Mouse (Mus musculus): Measurements from ENCODE around the gene Fam53b. TPM values are rescaled to one million over a fixed set of nuclear protein-coding genes. Genes with fewer than 3 reads are reported as not detected.

Fam53b gene
- polyA plus RNA-seq, 1 experiment from 2014 or later, result 17.2 TPM

DNA sequence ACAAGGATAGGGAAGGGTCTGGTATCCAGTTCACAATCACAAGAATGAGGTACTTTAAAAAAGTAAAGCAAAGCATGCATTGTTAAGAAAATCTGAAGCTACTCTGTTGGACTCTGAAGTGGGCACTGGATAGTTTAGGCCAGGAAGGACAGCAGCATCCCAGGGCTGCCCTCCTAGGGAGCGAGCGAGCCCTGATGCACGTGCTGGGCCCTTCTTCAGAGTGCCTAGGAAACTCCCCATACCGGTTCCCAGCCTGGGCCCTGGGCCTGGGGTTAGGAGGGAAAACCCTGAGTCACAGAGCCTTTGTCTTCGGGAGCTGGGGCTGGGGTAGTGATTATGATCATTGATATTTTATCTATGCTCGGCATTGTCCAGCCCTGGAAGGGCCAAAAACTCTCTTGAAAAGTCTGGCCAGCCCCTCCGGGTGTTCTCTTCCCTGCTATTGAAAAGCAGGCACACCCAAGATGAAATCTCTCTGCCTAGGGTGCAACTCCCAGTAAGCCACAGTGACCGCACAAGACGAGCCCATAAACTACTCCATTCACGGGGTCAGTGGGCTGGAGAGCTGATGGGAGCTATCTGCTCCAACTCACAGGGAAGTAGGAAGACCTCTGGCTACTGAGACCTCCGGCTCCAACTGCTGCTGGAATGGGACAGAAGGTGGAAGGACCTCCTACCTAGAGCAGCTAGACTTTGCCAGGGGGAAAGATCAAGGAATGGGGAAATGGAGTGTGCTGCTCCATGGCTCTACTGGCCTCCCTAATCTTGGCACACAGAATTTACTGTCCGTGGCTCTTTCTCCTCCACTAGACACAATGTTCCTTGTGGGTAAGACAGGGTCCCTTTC, 45.0 kb downstream of the Fam53b start:
- H3K4me1 ChIP-seq (ENCODE audit: insufficient read depth), result peaks cover 59% of the 10 kb centered on the region

DNA sequence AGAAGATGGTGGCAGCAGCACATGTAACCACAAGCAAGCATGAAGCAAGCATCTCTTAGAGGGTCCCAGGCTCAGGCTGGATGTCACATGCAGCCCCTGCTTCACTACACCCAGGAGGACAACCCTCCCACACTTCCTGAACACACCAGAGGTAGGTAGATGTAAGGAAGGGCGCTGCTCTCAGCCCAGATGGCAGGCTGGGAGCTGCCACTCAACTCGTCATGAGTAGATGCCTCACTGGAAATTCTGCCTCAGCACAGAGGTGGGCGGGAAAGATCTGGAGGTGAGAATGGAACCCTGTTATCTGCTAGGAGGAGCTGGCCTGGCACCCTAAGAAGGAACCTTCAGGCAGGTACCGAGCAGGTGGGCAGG, 45.7 kb downstream of the Fam53b start:
- H3K27ac ChIP-seq (ENCODE audit: low read depth), result peak overlapping the region; percentile 70
- H3K4me1 ChIP-seq (ENCODE audit: insufficient read depth), result peaks cover 54% of the 10 kb centered on the region
- 86% methylated on average over 4 of the region's 4 CpGs for WGBS (ENCODE audit: insufficient replicate concordance)

More for the DNA sequence above, 45.0 kb downstream of the Fam53b start:
- no peaks in the 10 kb centered on the region for H3K9me3 ChIP-seq (ENCODE audit: low read length)
- TF ChIP-seq EP300 (IDR thresholded peaks at IDR 0.05; ENCODE audit: low read depth) (no peak), CTCF (IDR thresholded peaks at IDR 0.05; ENCODE audit: low read depth) (no peak)
- H3K27me3 ChIP-seq (ENCODE audit: insufficient read depth, low read length), result no peaks in the 10 kb centered on the region
- H3K4me3 ChIP-seq (ENCODE audit: low read depth, low read length), result peak overlapping the region; percentile 27
- no peak for ATAC-seq
- 66% methylated on average over 12 of the region's 12 CpGs for WGBS (ENCODE audit: insufficient replicate concordance)
- peaks cover 83% of the 10 kb centered on the region for H3K36me3 ChIP-seq (replicated peaks; ENCODE audit: insufficient read depth, low read length)
- peak overlapping the region; percentile 63 for H3K4me2 ChIP-seq (ENCODE audit: low read depth, low read length)
- peak overlapping the region; percentile 40 for H3K9ac ChIP-seq (replicated peaks)
- peak; percentile 31 for DNase-seq
- peak overlapping the region; percentile 70 for H3K27ac ChIP-seq (ENCODE audit: low read depth)

DNA sequence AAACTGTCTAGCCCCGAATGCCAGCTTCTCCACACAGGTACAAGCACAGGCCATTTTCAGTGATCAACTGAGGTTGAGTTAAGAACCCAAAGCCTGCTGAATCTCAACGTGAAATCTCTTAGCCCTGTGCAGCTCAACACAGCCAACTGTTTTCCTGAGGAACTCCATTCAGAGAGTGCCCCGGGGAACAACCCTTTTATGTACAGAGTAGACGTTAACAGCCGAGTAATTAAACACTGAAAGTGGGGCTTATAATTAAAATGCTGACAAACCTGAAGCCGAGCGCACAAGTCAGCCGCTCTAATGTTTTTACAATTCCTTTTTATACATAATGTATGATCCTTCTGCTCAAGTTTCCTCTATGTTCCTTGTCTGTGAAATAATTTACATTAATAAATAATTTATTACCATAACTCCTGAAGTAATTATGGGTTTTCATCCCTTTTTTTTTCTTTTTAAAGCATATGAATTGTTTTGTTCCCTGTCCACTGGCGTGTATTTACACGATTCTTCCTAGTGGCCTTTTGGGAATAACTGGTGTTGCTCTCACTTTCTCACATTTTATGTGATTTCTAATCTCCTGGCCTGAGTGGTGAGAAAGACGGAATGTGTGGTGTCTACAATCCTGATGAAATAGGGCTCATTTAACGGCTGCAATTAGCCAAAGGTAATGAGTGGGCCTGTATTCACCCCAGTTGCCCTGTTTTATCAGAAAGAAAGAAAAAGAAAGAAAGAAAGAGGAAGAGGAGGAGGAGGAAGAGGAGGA, 46.3 kb downstream of the Fam53b start:
- 85% methylated on average over 12 of the region's 12 CpGs for WGBS (ENCODE audit: insufficient replicate concordance)
- ATAC-seq (no peak), DNase-seq (no peak)
- Histone ChIP-seq H3K9me3 (ENCODE audit: low read length) (no peaks in the 10 kb centered on the region), H3K27me3 (ENCODE audit: insufficient read depth, low read length) (no peaks in the 10 kb centered on the region), H3K27ac (ENCODE audit: low read depth) (peak overlapping the region; percentile 77), H3K4me3 (ENCODE audit: low read depth, low read length) (no peak overlapping the region), H3K9ac (replicated peaks) (no peak overlapping the region), H3K36me3 (replicated peaks; ENCODE audit: insufficient read depth, low read length) (peaks cover 85% of the 10 kb centered on the region), H3K4me1 (ENCODE audit: insufficient read depth) (peaks cover 53% of the 10 kb centered on the region), H3K4me2 (ENCODE audit: low read depth, low read length) (peak overlapping the region; percentile 63)
- TF ChIP-seq EP300 (IDR thresholded peaks at IDR 0.05; ENCODE audit: low read depth) (no peak), CTCF (IDR thresholded peaks at IDR 0.05; ENCODE audit: low read depth) (no peak)

More for the DNA sequence above, 45.7 kb downstream of the Fam53b start:
- TF ChIP-seq EP300 (IDR thresholded peaks at IDR 0.05; ENCODE audit: low read depth) (no peak), CTCF (IDR thresholded peaks at IDR 0.05; ENCODE audit: low read depth) (no peak)
- ATAC-seq, result no peak
- no peaks in the 10 kb centered on the region for H3K27me3 ChIP-seq (ENCODE audit: insufficient read depth, low read length)
- peak overlapping the region; percentile 63 for H3K4me2 ChIP-seq (ENCODE audit: low read depth, low read length)
- H3K36me3 ChIP-seq (replicated peaks; ENCODE audit: insufficient read depth, low read length), result peaks cover 83% of the 10 kb centered on the region
- 0 out of 2 replicates have a peak overlapping the region, but pooled peaks have one; percentile 27 for H3K4me3 ChIP-seq (ENCODE audit: low read depth, low read length)
- H3K9me3 ChIP-seq (ENCODE audit: low read length), result no peaks in the 10 kb centered on the region
- 0 out of 2 replicates have a peak overlapping the region, but pooled peaks have one; percentile 26 for H3K9ac ChIP-seq (replicated peaks)
- DNase-seq, result no peak

DNA sequence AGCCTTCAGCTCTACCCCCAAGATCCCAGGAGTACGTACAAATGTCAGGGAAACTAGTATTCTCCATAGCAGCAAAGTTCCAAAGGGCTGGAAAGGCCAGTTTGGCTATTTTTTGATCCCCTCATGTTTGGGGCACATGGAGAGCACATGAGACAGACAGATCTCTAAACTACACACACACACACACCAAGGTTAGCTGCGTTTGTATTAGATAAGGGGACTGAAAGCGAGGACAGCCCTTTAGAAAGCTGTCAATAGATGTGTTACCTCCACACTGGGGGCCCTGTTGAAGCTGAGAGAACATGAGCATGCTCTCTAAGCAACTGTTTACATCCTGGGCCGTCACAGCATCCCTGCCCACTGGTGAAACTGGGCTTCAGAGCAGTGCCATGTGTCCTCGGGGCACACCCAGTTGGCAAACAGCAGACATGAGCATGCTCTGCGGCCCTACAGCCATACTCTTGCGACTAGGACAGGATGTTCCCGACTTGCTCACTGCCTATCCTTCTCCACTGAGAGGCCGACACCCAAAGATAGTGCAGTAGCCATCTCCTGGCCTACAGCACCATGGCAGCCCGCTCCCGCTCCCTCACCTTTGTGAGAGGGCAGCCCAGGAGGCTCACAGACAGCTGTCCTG, 47.3 kb downstream of the Fam53b start:
- H3K4me3 ChIP-seq (ENCODE audit: low read depth, low read length), result no peak overlapping the region
- no peaks in the 10 kb centered on the region for H3K27me3 ChIP-seq (ENCODE audit: insufficient read depth, low read length)
- ATAC-seq (peak; percentile 76), DNase-seq (peak; percentile 49)
- peak overlapping the region; percentile 13; the same call in 1 of the 2 replicates for H3K9ac ChIP-seq (replicated peaks)
- 51% methylated on average over 11 of the region's 11 CpGs for WGBS (ENCODE audit: insufficient replicate concordance)
- H3K9me3 ChIP-seq (ENCODE audit: low read length), result no peaks in the 10 kb centered on the region
- peak overlapping the region; percentile 77 for H3K27ac ChIP-seq (ENCODE audit: low read depth)
- peaks cover 49% of the 10 kb centered on the region for H3K4me1 ChIP-seq (ENCODE audit: insufficient read depth)
- peak overlapping the region; percentile 47 for H3K4me2 ChIP-seq (ENCODE audit: low read depth, low read length)
- peaks cover 87% of the 10 kb centered on the region for H3K36me3 ChIP-seq (replicated peaks; ENCODE audit: insufficient read depth, low read length)
- peak; percentile 38; the same call in 1 of the 2 replicates for TF ChIP-seq EP300 (IDR thresholded peaks at IDR 0.05; ENCODE audit: low read depth)
- TF ChIP-seq CTCF (IDR thresholded peaks at IDR 0.05; ENCODE audit: low read depth), result no peak

DNA sequence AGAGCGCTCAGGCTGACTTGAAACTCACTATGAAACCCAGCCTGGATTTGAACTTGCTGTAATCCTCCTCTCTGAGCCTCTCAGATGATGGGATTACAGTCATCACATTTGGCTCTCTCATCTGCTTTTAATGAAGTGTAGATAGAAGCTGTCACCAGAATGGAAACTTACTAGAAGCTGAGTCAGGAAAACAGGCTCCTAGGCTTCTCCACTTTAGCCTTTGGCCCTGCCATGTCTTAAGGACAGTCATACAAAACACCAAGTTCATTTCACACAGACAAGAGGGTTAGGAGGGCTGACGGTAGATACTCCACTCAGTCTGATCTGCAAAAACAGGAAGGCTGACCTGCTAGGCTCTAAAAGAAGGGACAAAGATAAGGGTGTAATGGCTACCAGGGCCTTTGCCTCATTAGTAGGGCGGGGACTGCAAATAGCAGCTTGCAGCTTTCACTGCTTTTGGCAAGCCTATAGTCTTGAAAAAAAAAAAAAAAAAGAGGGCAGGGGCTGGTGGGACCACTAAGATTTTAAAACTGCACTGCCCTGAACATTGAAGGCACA, 48.0 kb downstream of the Fam53b start:
- peak; percentile 31; the same call in 1 of the 2 replicates for ATAC-seq
- H3K4me2 ChIP-seq (ENCODE audit: low read depth, low read length), result peak overlapping the region; percentile 47
- H3K4me1 ChIP-seq (ENCODE audit: insufficient read depth), result peaks cover 47% of the 10 kb centered on the region
- peak overlapping the region; percentile 77 for H3K27ac ChIP-seq (ENCODE audit: low read depth)
- H3K9ac ChIP-seq (replicated peaks), result no peak overlapping the region
- DNase-seq, result no peak
- no peak overlapping the region for H3K4me3 ChIP-seq (ENCODE audit: low read depth, low read length)
- H3K36me3 ChIP-seq (replicated peaks; ENCODE audit: insufficient read depth, low read length), result peaks cover 85% of the 10 kb centered on the region
- no peaks in the 10 kb centered on the region for H3K9me3 ChIP-seq (ENCODE audit: low read length)
- 65% methylated on average over 3 of the region's 3 CpGs for WGBS (ENCODE audit: insufficient replicate concordance)
- TF ChIP-seq EP300 (IDR thresholded peaks at IDR 0.05; ENCODE audit: low read depth), result no peak
- H3K27me3 ChIP-seq (ENCODE audit: insufficient read depth, low read length), result no peaks in the 10 kb centered on the region
